Mouse (Mus musculus): Measurements from ENCODE around the gene B4galt5. TPM values are rescaled to one million over a fixed set of nuclear protein-coding genes. Genes with fewer than 3 reads are reported as not detected.

The B4galt5 gene
- polyA plus RNA-seq, 1 experiment from 2014 or later: 58.7 TPM

DNA sequence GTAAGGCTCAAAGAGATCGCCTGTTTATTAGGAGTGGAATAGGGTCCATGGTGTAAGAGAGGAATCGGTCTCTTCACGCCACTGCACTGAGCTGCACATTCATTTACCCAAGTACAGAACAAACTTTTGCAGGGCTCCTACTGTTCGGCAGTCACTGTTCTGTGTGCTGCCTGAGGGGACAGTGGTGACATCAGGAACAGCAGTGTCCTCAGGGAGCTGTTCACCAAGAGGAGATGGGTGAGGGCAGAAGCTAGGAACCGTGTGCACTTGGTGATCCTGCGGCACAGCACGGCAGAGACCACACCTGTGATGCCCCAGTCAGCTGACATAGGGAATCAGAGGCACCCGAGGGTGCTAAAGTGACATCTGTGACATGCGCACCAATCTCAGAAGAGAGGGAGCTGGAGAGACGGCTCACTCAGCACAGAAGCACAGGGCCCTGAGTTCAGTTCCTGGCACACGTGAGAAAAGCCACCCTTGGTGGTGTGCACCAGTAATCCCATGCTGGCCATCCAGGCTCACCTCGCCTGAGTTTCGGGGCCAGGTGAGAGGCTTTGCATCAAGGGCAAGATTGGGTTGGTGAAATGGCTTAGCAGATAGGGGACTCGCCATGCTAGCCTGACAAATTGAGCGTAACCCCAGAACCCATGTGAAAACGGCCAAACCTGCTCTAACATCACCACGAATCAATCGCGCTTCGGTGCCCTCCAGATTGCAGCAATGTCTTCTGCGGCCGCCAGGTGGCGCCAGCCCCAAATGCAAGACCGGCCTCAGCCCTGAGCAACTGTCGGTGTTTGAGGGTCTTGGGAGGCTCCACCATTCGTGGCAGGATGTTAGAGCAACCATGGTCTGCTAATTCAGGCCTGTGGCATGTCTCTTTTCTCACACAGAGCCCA lies 68.6 kb downstream of the B4galt5 start:
- DNase-seq (ENCODE audit: low read depth, low spot score): no peak
- H3K27me3 ChIP-seq: no peaks in the 10 kb centered on the region
- ATAC-seq: no peak
- TF ChIP-seq CTCF (IDR thresholded peaks at IDR 0.05): no peak
- ChIA-PET CTCF (interaction anchor here (1.1 to 4.8 kb wide), 8 partner anchors 12 to 208 kb away, joined by 3 to 88 read pairs (median 29); no protein-coding TSS in a partner anchor), POLR2A (interaction anchor here (1.4 kb wide), 1 partner anchor 11 kb away, joined by 4 read pairs; no protein-coding TSS in a partner anchor)
- in situ Hi-C loops (cut with MboI; ENCODE audit: low pct_unique_long_range_greater_than_20kb): loop anchor here (5.0 kb wide), 1 partner anchor 142 kb away; the partner anchor contains the start of gene Slc9a8

DNA sequence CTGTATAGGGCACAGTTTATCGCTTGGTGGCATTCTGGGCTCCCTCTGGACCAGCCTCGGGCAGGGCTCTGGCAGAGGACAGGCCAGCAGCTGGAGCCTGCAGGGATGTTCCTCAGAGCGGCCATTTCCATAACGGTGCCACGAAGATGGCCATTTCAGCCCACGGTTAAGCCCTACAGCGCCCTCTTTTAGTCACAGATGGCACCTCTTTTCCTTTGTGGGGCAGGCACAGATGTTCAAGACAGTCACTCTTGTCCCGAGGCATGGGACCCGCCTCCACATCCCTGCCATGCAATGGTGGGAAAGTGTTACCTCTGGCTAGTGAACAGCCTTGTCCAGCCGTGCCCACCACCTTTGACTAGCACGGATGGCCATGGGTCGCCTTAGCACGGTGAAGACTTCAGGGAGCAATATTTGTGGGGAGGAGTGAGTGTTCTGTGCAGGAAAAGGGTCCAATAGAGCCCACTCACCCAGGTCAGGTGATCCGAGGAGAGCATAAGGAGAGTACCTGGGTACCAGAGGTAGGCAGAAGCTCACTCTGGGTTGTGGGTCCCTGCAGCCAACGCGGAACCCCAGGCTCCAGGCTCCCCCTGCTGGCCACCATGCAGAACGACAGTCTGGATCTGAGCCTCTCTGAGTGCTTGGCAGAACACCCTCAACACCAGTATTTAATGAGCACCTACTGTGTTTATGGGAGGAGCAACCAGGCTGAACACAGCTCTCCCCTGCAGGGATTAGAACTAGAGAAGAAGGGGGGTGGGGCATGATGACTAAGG lies 70.0 kb downstream of the B4galt5 start:
- no peak for TF ChIP-seq CTCF (IDR thresholded peaks at IDR 0.05)
- ATAC-seq: no peak
- ChIA-PET POLR2A (interaction anchor here (1.0 kb wide), 1 partner anchor 59 kb away, joined by 4 read pairs; no protein-coding TSS in a partner anchor), CTCF (interaction anchor here (0.7 to 4.8 kb wide), 16 partner anchors 9 to 215 kb away, joined by 3 to 88 read pairs (median 4); no protein-coding TSS in a partner anchor)
- in situ Hi-C loops (cut with MboI; ENCODE audit: low pct_unique_long_range_greater_than_20kb): loop anchor here (5.0 kb wide), 2 partner anchors 57 to 207 kb away; no protein-coding TSS in a partner anchor
- no peak for DNase-seq (ENCODE audit: low read depth, low spot score)
- H3K27me3 ChIP-seq: no peaks in the 10 kb centered on the region

DNA sequence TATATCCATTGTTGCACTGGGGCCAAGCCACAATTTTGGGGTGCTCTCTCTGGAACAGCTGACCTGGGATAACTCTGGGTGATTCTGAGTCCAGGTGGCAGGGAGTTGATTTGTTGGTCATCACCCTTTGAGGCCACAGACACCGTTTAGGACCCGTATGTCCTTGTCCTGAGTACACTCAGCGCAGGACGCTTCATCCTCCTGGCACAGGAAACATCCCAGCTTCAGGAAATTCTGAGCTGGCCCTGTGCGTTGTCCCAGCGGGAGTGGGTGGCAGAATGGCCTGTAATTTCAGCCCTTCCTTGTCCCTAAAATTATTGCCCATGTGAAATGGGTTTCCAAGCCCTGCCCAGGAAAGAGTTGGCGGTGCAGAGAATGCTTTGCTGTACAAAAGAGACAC lies 71.0 kb downstream of the B4galt5 start:
- POLR2A ChIA-PET: interaction anchor here (1.0 kb wide), 1 partner anchor 58 kb away, joined by 4 read pairs; no protein-coding TSS in a partner anchor
- CTCF ChIA-PET: interaction anchor here (0.9 to 4.8 kb wide), 7 partner anchors 8 to 206 kb away, joined by 4 to 88 read pairs (median 23); no protein-coding TSS in a partner anchor
- in situ Hi-C loops (cut with MboI; ENCODE audit: low pct_unique_long_range_greater_than_20kb): loop anchor here (5.0 kb wide), 2 partner anchors 56 to 206 kb away; no protein-coding TSS in a partner anchor
- TF ChIP-seq CTCF (IDR thresholded peaks at IDR 0.05): no peak
- DNase-seq (ENCODE audit: low read depth, low spot score): no peak
- no peak for ATAC-seq
- no peaks in the 10 kb centered on the region for H3K27me3 ChIP-seq

DNA sequence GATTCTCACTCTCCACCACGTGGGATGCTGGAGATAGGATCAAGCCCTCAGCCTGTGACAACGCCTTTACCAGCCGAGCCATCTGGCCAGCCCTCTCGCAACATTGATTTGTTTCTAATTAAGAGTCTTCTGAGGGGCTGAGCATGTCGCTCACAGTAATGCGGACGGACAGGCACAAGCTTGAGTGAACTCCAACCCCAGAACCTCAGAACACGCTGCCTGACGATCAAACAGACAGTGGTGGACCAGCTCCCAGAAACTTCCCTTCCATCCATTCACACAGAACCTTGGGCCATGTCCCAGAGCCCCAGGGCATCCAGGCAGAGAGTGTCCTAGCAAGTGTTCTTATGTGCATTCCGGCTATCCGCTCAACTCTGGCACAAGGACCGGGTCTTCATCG lies 72.0 kb downstream of the B4galt5 start:
- in situ Hi-C loops (cut with MboI; ENCODE audit: low pct_unique_long_range_greater_than_20kb): loop anchor here (5.0 kb wide), 2 partner anchors 55 to 205 kb away; no protein-coding TSS in a partner anchor
- no peak for ATAC-seq
- H3K27me3 ChIP-seq: no peaks in the 10 kb centered on the region
- no peak for DNase-seq (ENCODE audit: low read depth, low spot score)
- ChIA-PET POLR2A (no interaction called here), CTCF (interaction anchor here (1.3 to 4.8 kb wide), 4 partner anchors 54 to 205 kb away, joined by 3 to 88 read pairs (median 8); no protein-coding TSS in a partner anchor)
- no peak for TF ChIP-seq CTCF (IDR thresholded peaks at IDR 0.05)

DNA sequence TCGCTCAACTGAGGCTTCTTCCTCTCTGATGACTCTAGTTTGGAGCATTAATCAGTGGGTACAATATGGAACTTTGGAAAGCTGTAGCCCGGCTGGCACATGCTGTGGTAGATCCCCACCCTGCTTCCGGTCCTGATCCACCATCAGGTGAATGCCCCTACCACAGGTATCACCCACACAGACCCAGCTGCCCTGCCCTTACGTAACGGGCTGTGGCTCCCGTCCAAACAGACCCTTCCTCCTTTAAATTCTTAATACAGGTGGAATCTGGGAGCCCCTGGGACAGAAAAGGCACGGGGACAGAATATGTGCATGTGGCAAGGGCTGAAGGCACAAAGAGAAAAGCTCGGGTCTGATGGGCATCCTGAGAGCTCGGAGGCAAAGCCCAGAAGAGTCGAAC lies 73.1 kb downstream of the B4galt5 start:
- no peak for ATAC-seq
- TF ChIP-seq CTCF (IDR thresholded peaks at IDR 0.05): no peak
- in situ Hi-C loops (cut with MboI; ENCODE audit: low pct_unique_long_range_greater_than_20kb): loop anchor here (5.0 kb wide), 2 partner anchors 54 to 204 kb away; no protein-coding TSS in a partner anchor
- ChIA-PET CTCF (interaction anchor here (1.3 to 2.0 kb wide), 3 partner anchors 53 to 204 kb away, joined by 3 to 10 read pairs (median 5); no protein-coding TSS in a partner anchor), POLR2A (interaction anchor here (0.7 kb wide), 1 partner anchor 223 kb away, joined by 4 read pairs; no protein-coding TSS in a partner anchor)
- no peak for DNase-seq (ENCODE audit: low read depth, low spot score)
- no peaks in the 10 kb centered on the region for H3K27me3 ChIP-seq

DNA sequence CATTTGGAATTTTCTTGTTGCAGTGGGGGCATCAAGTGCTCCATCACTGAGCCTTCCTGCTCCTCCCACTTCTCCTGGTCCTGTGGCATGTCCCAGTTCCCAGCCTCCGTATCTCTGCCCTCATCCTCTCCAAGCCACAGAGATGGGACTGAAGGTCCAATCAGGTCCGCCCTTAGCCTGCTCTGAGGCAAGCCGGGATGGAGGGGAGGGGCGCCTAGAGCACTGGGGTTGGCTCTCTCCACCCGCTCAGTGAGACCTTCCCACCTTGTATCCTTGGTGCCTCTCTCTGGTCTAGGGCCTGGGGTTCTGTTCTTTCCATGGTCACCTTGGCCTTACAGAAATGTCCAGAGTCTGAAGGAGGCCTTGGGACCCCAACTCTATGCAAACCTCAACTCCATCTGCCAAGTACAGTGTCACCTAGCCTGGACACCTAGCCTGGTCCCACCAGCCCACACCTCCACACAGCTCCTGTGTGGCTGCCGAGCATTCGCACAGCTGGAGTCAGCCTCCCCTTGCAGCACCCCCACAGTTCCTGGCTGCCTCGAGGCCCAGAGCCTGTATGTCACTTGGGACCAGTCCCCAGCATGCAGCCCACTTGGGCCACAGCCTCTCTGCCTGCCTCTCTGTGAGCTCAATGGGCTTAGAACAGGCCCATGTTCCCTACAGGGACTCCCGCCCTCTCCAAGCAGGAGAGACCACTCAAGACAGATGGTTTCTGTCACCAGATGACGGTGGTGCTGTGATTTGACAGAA lies 74.1 kb downstream of the B4galt5 start:
- CTCF ChIA-PET: interaction anchor here (1.6 to 2.0 kb wide), 3 partner anchors 52 to 203 kb away, joined by 5 to 10 read pairs (median 6); no protein-coding TSS in a partner anchor
- POLR2A ChIA-PET: no interaction called here
- no peaks in the 10 kb centered on the region for H3K27me3 ChIP-seq
- no peak for TF ChIP-seq CTCF (IDR thresholded peaks at IDR 0.05)
- in situ Hi-C loops (cut with MboI; ENCODE audit: low pct_unique_long_range_greater_than_20kb): loop anchor here (5.0 kb wide), 2 partner anchors 53 to 203 kb away; no protein-coding TSS in a partner anchor
- ATAC-seq (no peak), DNase-seq (ENCODE audit: low read depth, low spot score) (no peak)

DNA sequence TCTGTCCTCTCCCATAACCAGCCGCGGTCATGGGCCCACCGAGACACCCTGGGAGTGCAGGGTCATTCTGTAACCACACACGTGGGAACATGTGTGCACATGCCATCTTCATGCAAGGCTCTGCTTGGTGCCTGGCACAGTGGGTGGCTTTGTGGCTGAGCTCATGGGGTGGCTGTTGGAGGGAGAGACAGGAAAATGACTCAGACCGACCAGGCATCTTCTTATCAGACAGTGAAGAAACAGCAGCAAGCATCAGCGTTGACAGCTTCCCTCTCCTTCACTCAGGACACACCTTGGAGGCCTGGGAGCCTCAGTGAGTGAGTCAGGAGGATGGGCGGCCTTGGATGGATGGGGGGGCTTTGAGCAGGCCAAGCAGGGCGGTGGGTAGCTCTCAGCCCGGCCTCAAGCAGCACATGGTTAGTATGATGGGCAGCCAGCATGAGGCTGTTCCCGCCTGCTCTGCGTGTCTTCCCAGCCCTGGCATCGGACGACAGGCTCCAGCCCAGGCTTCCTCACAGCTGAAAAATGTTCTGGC lies 75.7 kb downstream of the B4galt5 start:
- POLR2A ChIA-PET: no interaction called here
- CTCF ChIA-PET: interaction anchor here (1.9 kb wide), 1 partner anchor 51 kb away, joined by 6 read pairs; no protein-coding TSS in a partner anchor
- H3K27me3 ChIP-seq: no peaks in the 10 kb centered on the region
- ATAC-seq: no peak
- DNase-seq (ENCODE audit: low read depth, low spot score): no peak
- TF ChIP-seq CTCF (IDR thresholded peaks at IDR 0.05): no peak
- in situ Hi-C loops (cut with MboI; ENCODE audit: low pct_unique_long_range_greater_than_20kb): no loop called here

DNA sequence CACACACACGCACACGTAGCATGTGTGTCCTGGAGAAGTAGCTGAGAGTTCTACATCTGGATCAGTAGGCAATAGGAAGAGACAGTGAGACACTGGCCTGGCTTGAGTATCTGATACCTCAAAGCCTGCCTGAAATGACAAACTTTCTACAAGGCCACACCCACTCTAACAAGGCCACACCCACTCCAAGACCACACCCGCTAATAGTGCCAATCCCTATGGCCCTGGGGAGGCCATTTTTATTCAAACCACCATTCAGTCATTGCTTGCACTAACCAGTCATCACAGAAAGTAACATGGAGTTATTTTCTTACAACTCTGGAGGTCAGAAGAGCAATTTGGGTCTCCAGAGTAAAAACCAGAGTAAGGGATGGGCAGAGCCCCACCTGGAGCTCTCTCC lies 76.3 kb downstream of the B4galt5 start:
- ChIA-PET CTCF (interaction anchor here (1.9 kb wide), 1 partner anchor 51 kb away, joined by 6 read pairs; no protein-coding TSS in a partner anchor), POLR2A (no interaction called here)
- in situ Hi-C loops (cut with MboI; ENCODE audit: low pct_unique_long_range_greater_than_20kb): no loop called here
- DNase-seq (ENCODE audit: low read depth, low spot score) (no peak), ATAC-seq (no peak)
- TF ChIP-seq CTCF (IDR thresholded peaks at IDR 0.05): no peak
- H3K27me3 ChIP-seq: no peaks in the 10 kb centered on the region

DNA sequence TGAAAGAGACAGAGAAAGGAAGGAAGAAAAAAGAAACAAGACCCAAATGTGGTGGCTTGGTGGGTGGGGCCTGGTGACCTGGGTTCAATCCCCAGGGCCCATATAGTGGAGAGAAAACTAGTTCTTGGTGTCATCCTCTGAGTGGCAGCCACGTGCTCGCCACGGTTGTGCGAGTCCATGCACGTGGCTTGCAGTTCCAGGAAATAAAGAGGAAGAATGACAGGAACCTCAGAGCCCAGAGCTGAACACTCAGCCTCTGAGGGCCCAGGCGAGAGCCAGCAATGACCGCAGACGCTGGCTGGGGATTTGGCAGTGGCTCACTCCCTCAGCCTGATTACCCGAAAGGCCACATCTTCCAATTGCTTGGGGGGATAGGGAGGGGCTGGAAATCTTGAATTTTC lies 77.9 kb downstream of the B4galt5 start:
- in situ Hi-C loops (cut with MboI; ENCODE audit: low pct_unique_long_range_greater_than_20kb): no loop called here
- no peak for TF ChIP-seq CTCF (IDR thresholded peaks at IDR 0.05)
- DNase-seq (ENCODE audit: low read depth, low spot score) (no peak), ATAC-seq (no peak)
- ChIA-PET POLR2A (no interaction called here), CTCF (interaction anchor here (0.7 kb wide), 1 partner anchor 49 kb away, joined by 3 read pairs; no protein-coding TSS in a partner anchor)
- H3K27me3 ChIP-seq: no peaks in the 10 kb centered on the region
